8 mouse cellular contexts compared by ENCODE assay signal in genomic region chr8:120494903-120495302, GRCm38 (mm10).
A peak's percentile ranks its signal among the peaks of the same experiment; 100 is the strongest.
DNase-seq lines count a peak whose midpoint lies in the region; ATAC-seq and TF ChIP-seq lines count a peak whose summit lies in the region.

No protein-coding gene starts in this region.

- H3K4me1 ChIP-seq in liver, postnatal 0 days (ENCODE audit: insufficient read depth), result peaks cover 96% of the 10 kb centered on the region
- H3K4me1 ChIP-seq in neural tube, embryonic 15.5 days, result peaks cover 94% of the 10 kb centered on the region

- H3K4me2 ChIP-seq in liver, postnatal 0 days (ENCODE audit: low read depth, low read length), result peak overlapping the region; percentile 50
- peak overlapping the region; percentile 93 for H3K4me2 ChIP-seq in neural tube, embryonic 15.5 days

- peak; percentile 40 for ATAC-seq in liver, postnatal 0 days
- no peak for ATAC-seq in neural tube, embryonic 15.5 days (ENCODE audit: low FRiP score)

- WGBS in liver, postnatal 0 days (ENCODE audit: insufficient replicate concordance), result 38% methylated on average over 15 of the region's 15 CpGs
- 15% methylated on average over 15 of the region's 15 CpGs for WGBS in neural tube, embryonic 15.5 days

- intact Hi-C loops in left cerebral cortex, postnatal 14 days (cut with DNase I), result no loop called here

- peak; percentile 54 to 60 for DNase-seq in left cerebral cortex, postnatal 14 days (ENCODE audit: low spot score in 2 of 2)
- DNase-seq in left cerebral cortex, adult 18-20 months (ENCODE audit: low spot score in 2 of 2), result no peak
- peak; percentile 72 to 82 for DNase-seq in cerebellum, postnatal 14 days
- DNase-seq in heart, adult 8-10 months (ENCODE audit: low spot score), result peak; percentile 82
- DNase-seq in kidney, adult 18-20 months, result peak; percentile 96
- DNase-seq in liver, postnatal 0 days, result peak; percentile 88
- DNase-seq in B cell, adult 2 months, result no peak

- H3K27me3 ChIP-seq in liver, postnatal 0 days (ENCODE audit: insufficient read depth, low read length), result no peaks in the 10 kb centered on the region
- H3K27me3 ChIP-seq in neural tube, embryonic 15.5 days (replicated peaks), result no peaks in the 10 kb centered on the region

- H3K36me3 ChIP-seq in liver, postnatal 0 days (replicated peaks; ENCODE audit: insufficient read depth, low read length), result no peaks in the 10 kb centered on the region
- H3K36me3 ChIP-seq in neural tube, embryonic 15.5 days, result no peaks in the 10 kb centered on the region

- TF ChIP-seq CTCF in liver, postnatal 0 days (IDR thresholded peaks at IDR 0.05; ENCODE audit: low read depth), result no peak

- H3K4me3 ChIP-seq in liver, postnatal 0 days (ENCODE audit: low read depth, low read length), result no peak overlapping the region
- H3K4me3 ChIP-seq in neural tube, embryonic 15.5 days (replicated peaks), result peak overlapping the region; percentile 10

- H3K27ac ChIP-seq in liver, postnatal 0 days (ENCODE audit: low read depth), result peak overlapping the region; percentile 97
- peak overlapping the region; percentile 71 for H3K27ac ChIP-seq in neural tube, embryonic 15.5 days (replicated peaks)

- TF ChIP-seq EP300 in liver, postnatal 0 days (IDR thresholded peaks at IDR 0.05; ENCODE audit: low read depth), result no peak

- H3K9me3 ChIP-seq in liver, postnatal 0 days (ENCODE audit: low read length), result no peaks in the 10 kb centered on the region
- no peaks in the 10 kb centered on the region for H3K9me3 ChIP-seq in neural tube, embryonic 15.5 days (replicated peaks)

- H3K9ac ChIP-seq in liver, postnatal 0 days (replicated peaks), result peak overlapping the region; percentile 61
- peak overlapping the region; percentile 4; the same call in 1 of the 2 replicates for H3K9ac ChIP-seq in neural tube, embryonic 15.5 days (replicated peaks)

Comparison
In these comparisons a context has a peak if more than half of its experiments do, and no peak if none do; other contexts are left out.
1. DNase-seq: peak in left cerebral cortex, postnatal 14 days (2 of 2), cerebellum, postnatal 14 days (2 of 2), heart, adult 8-10 months (single experiment), kidney, adult 18-20 months (single experiment) and liver, postnatal 0 days (single experiment); none in left cerebral cortex, adult 18-20 months (0 of 2) and B cell, adult 2 months (0 of 2).